Mouse (Mus musculus) kidney, embryonic 15.5 days (tissue): ENCODE results near the gene Pcsk4. TPM values are rescaled to one million over a fixed set of nuclear protein-coding genes. Genes with fewer than 3 reads are reported as not detected.

ENCODE experiments used
- ATAC-seq: fragments of 200-750 bp; cut with Nextera tagmentation; replicated peaks from 2 replicates; pipeline ENCODE4 v1.8.0; 2017; ENCODE audit warnings: moderate TSS enrichment; ENCODE audit not compliant: low FRiP score
- H3K27ac ChIP-seq: fragments of 300-500 bp; sonication (generic); 2 replicates; pipeline ENCODE4 v1.5.1; 2015; ENCODE audit warnings: mild to moderate bottlenecking, inconsistent platforms
- H3K27me3 ChIP-seq: fragments of 300-500 bp; sonication (generic); 2 replicates; pipeline ENCODE4 v1.6.1; 2015; ENCODE audit warnings: inconsistent platforms
- H3K36me3 ChIP-seq: fragments of 300-500 bp; sonication (generic); 2 replicates; pipeline ENCODE4 v1.6.1; 2015; ENCODE audit warnings: inconsistent platforms
- H3K4me1 ChIP-seq: fragments of 300-500 bp; sonication (generic); 2 replicates; pipeline ENCODE4 v1.6.1; 2015; ENCODE audit warnings: inconsistent platforms
- H3K4me2 ChIP-seq: fragments of 300-500 bp; sonication (generic); 2 replicates; pipeline ENCODE4 v1.6.1; 2015; ENCODE audit warnings: moderate library complexity, mild to moderate bottlenecking, inconsistent platforms
- H3K4me3 ChIP-seq: fragments of 300-500 bp; sonication (generic); replicated peaks from 2 replicates; pipeline ENCODE4 v1.5.1; 2015; ENCODE audit warnings: mild to moderate bottlenecking, inconsistent platforms
- H3K9ac ChIP-seq: fragments of 300-500 bp; sonication (generic); 2 replicates; pipeline ENCODE4 v1.6.1; 2015; ENCODE audit warnings: mild to moderate bottlenecking, inconsistent platforms
- H3K9me3 ChIP-seq: fragments of 300-500 bp; sonication (generic); replicated peaks from 2 replicates; pipeline ENCODE4 v1.6.1; 2016; ENCODE audit warnings: inconsistent platforms
- WGBS: fragments of 180-500 bp; shearing (Covaris S2); methylation state at CpG from one replicate; pipeline ENCODE4 v1.1.7; 2015; ENCODE audit warnings: mixed read lengths; 5-methylcytosine and 5-hydroxymethylcytosine counted together
- microRNA-seq: library from miRNA; unstranded; fragments of <30 nt; microRNA quantifications from one replicate; pipeline ENCODE4, GENCODE M21; 2016
- polyA plus RNA-seq: library from polyadenylated mRNA; unstranded; fragments of >200 nt; fragmentation: Nextera tagmentation; extraction: Ambion mirVana; gene quantifications from 2 replicates; pipeline ENCODE4 v1.2.1, GENCODE M21; 2015

Pcsk4 gene
- polyA plus RNA-seq, 1 experiment from 2014 or later: 9.1 TPM

GRCm38 (mm10) chr10:80271870-80272585 lies 57.3 kb downstream of the Pcsk4 start:
- Histone ChIP-seq H3K27me3 (no peaks in the 10 kb centered on the region), H3K4me1 (peaks cover 50% of the 10 kb centered on the region), H3K4me2 (no peak overlapping the region), H3K4me3 (no peak overlapping the region), H3K27ac (no peak overlapping the region), H3K9ac (no peak overlapping the region), H3K36me3 (peaks cover 83% of the 10 kb centered on the region), H3K9me3 (no peaks in the 10 kb centered on the region)
- no peak for ATAC-seq
- 87% methylated on average over 8 of the region's 8 CpGs for WGBS

Small RNA genes within 50 kb of the gene (microRNA-seq; reads per million reads assigned to microRNA genes)
- 0.59 reads per million for gene Mir6911

Other genes with a start within 250 kb of the Pcsk4 start
- gene Sbno2, start 223.9 kb downstream of the Pcsk4 start, polyA plus RNA-seq: 14.4 and 16.2 TPM in 2 replicates
- gene Stk11, start 213.7 kb downstream of the Pcsk4 start, polyA plus RNA-seq: 15.0 and 22.4 TPM in 2 replicates
- gene Atp5d, start 190.9 kb downstream of the Pcsk4 start, polyA plus RNA-seq: 594 and 612 TPM in 2 replicates
- gene Cbarp, start 188.7 kb downstream of the Pcsk4 start, polyA plus RNA-seq: 5.7 and 6.1 TPM in 2 replicates
- 18.8 and 19.5 TPM in 2 replicates for gene Midn, start 181.2 kb downstream of the Pcsk4 start, polyA plus RNA-seq
- 95.1 and 111 TPM in 2 replicates for gene Cirbp, start 163.5 kb downstream of the Pcsk4 start, polyA plus RNA-seq
- gene 1600002K03Rik, start 156.6 kb downstream of the Pcsk4 start, polyA plus RNA-seq: 11.2 and 13.2 TPM in 2 replicates
- gene Efna2, start 150.0 kb downstream of the Pcsk4 start, polyA plus RNA-seq: 15.4 and 17.0 TPM in 2 replicates
- 74.8 and 75.5 TPM in 2 replicates for gene Mum1, start 103.1 kb downstream of the Pcsk4 start, polyA plus RNA-seq
- 376 and 387 TPM in 2 replicates for gene Ndufs7, start 80.4 kb downstream of the Pcsk4 start, polyA plus RNA-seq
- 34.2 and 37.0 TPM in 2 replicates for gene Gamt, start 68.5 kb downstream of the Pcsk4 start, polyA plus RNA-seq
- gene Dazap1, start 68.0 kb downstream of the Pcsk4 start, polyA plus RNA-seq: 56.3 and 58.5 TPM in 2 replicates
- 1,002 and 1,019 TPM in 2 replicates for gene Rps15, start 37.0 kb downstream of the Pcsk4 start, polyA plus RNA-seq
- gene Apc2, start 33.5 kb downstream of the Pcsk4 start, polyA plus RNA-seq: 1.6 and 2.4 TPM in 2 replicates
- 49.5 and 52.7 TPM in 2 replicates for gene 2310011J03Rik, start 9.0 kb downstream of the Pcsk4 start, polyA plus RNA-seq
- 8.4 and 10.5 TPM in 2 replicates for gene Reep6, start 455 bp upstream of the Pcsk4 start, polyA plus RNA-seq
- gene Adamtsl5, start 18.9 kb upstream of the Pcsk4 start, polyA plus RNA-seq: 3.6 and 5.2 TPM in 2 replicates
- 0.67 and 0.70 TPM in 2 replicates for gene Plk5, start 27.0 kb upstream of the Pcsk4 start, polyA plus RNA-seq
- gene Mex3d, start 58.2 kb upstream of the Pcsk4 start, polyA plus RNA-seq: 7.1 and 8.4 TPM in 2 replicates
- gene Mbd3, start 70.1 kb upstream of the Pcsk4 start, polyA plus RNA-seq: 260 and 283 TPM in 2 replicates
- gene Uqcr11, start 77.3 kb upstream of the Pcsk4 start, polyA plus RNA-seq: 790 and 798 TPM in 2 replicates
- 130 and 138 TPM in 2 replicates for gene Tcf3, start 104.1 kb upstream of the Pcsk4 start, polyA plus RNA-seq
- not detected in 2 replicates for gene Onecut3, start 165.3 kb upstream of the Pcsk4 start, polyA plus RNA-seq
- 0.23 TPM in 2 replicates for gene Atp8b3, start 209.6 kb upstream of the Pcsk4 start, polyA plus RNA-seq
- 23.9 and 29.5 TPM in 2 replicates for gene Rexo1, start 232.1 kb upstream of the Pcsk4 start, polyA plus RNA-seq
- gene Klf16, start 247.8 kb upstream of the Pcsk4 start, polyA plus RNA-seq: 9.9 and 11.2 TPM in 2 replicates